Mouse (Mus musculus): Measurements from ENCODE around the gene Becn1. TPM values are rescaled to one million over a fixed set of nuclear protein-coding genes. Genes with fewer than 3 reads are reported as not detected.

Gene Becn1
- polyA plus RNA-seq, 1 experiment from 2014 or later: 203 TPM

GRCm38 (mm10) chr11:101246702-101247012 lies 55.4 kb downstream of the Becn1 start:
- DNase-seq (ENCODE audit: low read depth, low spot score): no peak
- no peak for ATAC-seq
- TF ChIP-seq CTCF (IDR thresholded peaks at IDR 0.05): no peak
- H3K27me3 ChIP-seq: no peaks in the 10 kb centered on the region
- ChIA-PET POLR2A (interaction anchor here (0.8 to 1.7 kb wide), 3 partner anchors 15 to 56 kb away, joined by 3 to 10 read pairs (median 4); no protein-coding TSS in a partner anchor), CTCF (interaction anchor here (0.7 to 1.9 kb wide), 6 partner anchors 10 to 56 kb away, joined by 3 to 8 read pairs (median 5); partner anchors contain the start of gene Becn1)
- in situ Hi-C loops (cut with MboI; ENCODE audit: low pct_unique_long_range_greater_than_20kb): no loop called here

DNA sequence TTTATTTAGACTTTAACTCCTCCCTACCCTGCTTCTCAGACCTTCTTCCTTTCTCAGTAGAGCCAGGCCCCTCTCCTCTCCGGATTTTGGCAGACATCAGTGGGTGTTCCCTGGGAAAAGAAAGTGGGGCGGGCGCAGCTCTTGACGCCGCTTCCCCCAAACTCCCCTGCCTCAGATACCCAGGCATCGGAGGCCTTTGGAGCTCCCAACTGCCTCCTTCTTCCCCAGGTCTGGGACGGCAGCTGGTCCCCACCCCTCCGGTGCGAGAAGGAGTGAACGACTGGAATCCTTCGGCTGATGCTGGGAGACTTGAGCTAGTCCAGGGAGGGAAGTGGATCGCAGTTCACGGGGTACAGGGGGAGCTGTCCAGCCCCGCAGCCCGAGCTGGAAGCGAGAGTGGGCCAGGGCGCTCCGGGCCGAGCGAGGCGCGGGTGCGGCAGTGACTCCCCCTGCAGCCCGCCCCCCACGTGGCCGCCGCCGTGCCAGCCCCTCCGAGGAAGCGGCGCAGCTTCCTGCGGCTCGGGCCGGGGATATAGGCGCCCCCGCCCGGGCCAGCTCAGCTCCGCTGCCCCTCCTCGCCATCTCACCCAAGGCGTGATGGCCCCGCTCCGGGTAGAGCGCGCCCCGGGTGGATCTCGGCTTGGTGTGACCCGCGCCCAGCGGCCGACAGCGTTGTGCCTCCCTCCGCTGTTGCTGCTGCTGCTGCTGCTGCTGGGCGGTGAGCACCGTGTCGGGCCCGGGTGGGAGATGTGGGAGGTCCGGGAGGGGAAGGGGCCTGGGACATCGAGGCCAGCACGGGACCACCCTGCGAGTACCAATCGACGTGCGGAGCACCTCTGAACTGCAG lies 56.0 kb downstream of the Becn1 start, which contains the start of gene Ramp2:
TSS of gene Ramp2 (plus strand) at position 174 of the 847 bp plus-strand sequence.
- in situ Hi-C loops (cut with MboI; ENCODE audit: low pct_unique_long_range_greater_than_20kb): no loop called here
- DNase-seq (ENCODE audit: low read depth, low spot score): no peak
- no peaks in the 10 kb centered on the region for H3K27me3 ChIP-seq
- CTCF ChIA-PET: interaction anchor here (0.7 to 1.9 kb wide), 8 partner anchors 9 to 56 kb away, joined by 3 to 8 read pairs (median 5); partner anchors contain the start of gene Becn1
- ATAC-seq: peak; percentile 17
- POLR2A ChIA-PET: interaction anchor here (0.6 to 1.7 kb wide), 3 partner anchors 14 to 102 kb away, joined by 3 to 10 read pairs (median 3); no protein-coding TSS in a partner anchor
- TF ChIP-seq CTCF (IDR thresholded peaks at IDR 0.05): peak; percentile 40

DNA sequence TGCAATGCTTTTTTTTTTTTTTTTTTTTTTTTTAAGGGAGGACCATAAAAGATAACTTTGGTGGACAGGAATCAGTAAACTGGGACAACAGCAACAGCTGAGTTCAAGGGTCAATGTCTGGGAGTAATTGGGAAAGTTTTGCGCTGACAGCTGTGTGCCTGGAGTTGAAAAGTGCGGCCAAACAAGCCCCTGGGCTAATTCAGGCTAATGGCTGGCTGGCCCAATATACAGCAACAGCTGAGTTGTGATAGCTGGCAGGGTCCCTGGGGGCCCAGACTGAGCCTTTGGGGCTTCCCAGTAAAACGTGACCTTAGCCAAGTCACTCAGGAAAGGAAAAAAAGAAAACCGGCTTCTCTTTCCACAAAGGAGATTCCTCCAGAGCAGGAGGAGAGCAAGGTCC lies 57.0 kb downstream of the Becn1 start:
- ATAC-seq: no peak
- ChIA-PET CTCF (interaction anchor here (1.0 to 1.9 kb wide), 6 partner anchors 8 to 45 kb away, joined by 3 to 8 read pairs (median 5); no protein-coding TSS in a partner anchor), POLR2A (no interaction called here)
- H3K27me3 ChIP-seq: no peaks in the 10 kb centered on the region
- DNase-seq (ENCODE audit: low read depth, low spot score): no peak
- no peak for TF ChIP-seq CTCF (IDR thresholded peaks at IDR 0.05)
- in situ Hi-C loops (cut with MboI; ENCODE audit: low pct_unique_long_range_greater_than_20kb): no loop called here

- TF ChIP-seq CTCF (IDR thresholded peaks at IDR 0.05): no peak
- no peak for DNase-seq (ENCODE audit: low read depth, low spot score)
- ChIA-PET CTCF (interaction anchor here (1.3 to 1.9 kb wide), 2 partner anchors 19 to 64 kb away, joined by 4 to 5 read pairs; partner anchors contain the start of gene Becn1), POLR2A (no interaction called here)
- no peak for ATAC-seq
- in situ Hi-C loops (cut with MboI; ENCODE audit: low pct_unique_long_range_greater_than_20kb): no loop called here
- H3K27me3 ChIP-seq: no peaks in the 10 kb centered on the region
Measured at GRCm38 (mm10) chr11:101238071-101238647, 63.9 kb downstream of the Becn1 start.

GRCm38 (mm10) chr11:101236782-101237181 lies 65.3 kb downstream of the Becn1 start:
- H3K27me3 ChIP-seq: no peaks in the 10 kb centered on the region
- ATAC-seq: no peak
- TF ChIP-seq CTCF (IDR thresholded peaks at IDR 0.05): no peak
- DNase-seq (ENCODE audit: low read depth, low spot score): no peak
- ChIA-PET POLR2A (interaction anchor here (0.7 kb wide), 1 partner anchor 253 kb away, joined by 3 read pairs; no protein-coding TSS in a partner anchor), CTCF (interaction anchor here (0.8 to 1.9 kb wide), 4 partner anchors 9 to 65 kb away, joined by 3 to 5 read pairs (median 4); partner anchors contain the start of genes Becn1 and Ramp2)
- in situ Hi-C loops (cut with MboI; ENCODE audit: low pct_unique_long_range_greater_than_20kb): no loop called here

Other genes starting within 250 kb of the Becn1 start
- gene Naglu, start 232.3 kb downstream of the Becn1 start, polyA plus RNA-seq (2021): 46.4 TPM
- 0.83 TPM for gene Hsd17b1, start 223.9 kb downstream of the Becn1 start, polyA plus RNA-seq (2021)
- gene Coasy, start 219.7 kb downstream of the Becn1 start, polyA plus RNA-seq (2021): 45.7 TPM
- 44.5 TPM for gene Mlx, start 215.0 kb downstream of the Becn1 start, polyA plus RNA-seq (2021)
- gene Psmc3ip, start 206.8 kb downstream of the Becn1 start, polyA plus RNA-seq (2021): 20.6 TPM
- 72.2 TPM for gene Retreg3, start 182.4 kb downstream of the Becn1 start, polyA plus RNA-seq (2021)
- 70.2 TPM for gene Tubg1, start 182.3 kb downstream of the Becn1 start, polyA plus RNA-seq (2021)
- 3.5 TPM for gene Tubg2, start 146.4 kb downstream of the Becn1 start, polyA plus RNA-seq (2021)
- 10.8 TPM for gene Cntnap1, start 131.8 kb downstream of the Becn1 start, polyA plus RNA-seq (2021)
- gene Plekhh3, start 130.9 kb downstream of the Becn1 start, polyA plus RNA-seq (2021): 33.3 TPM
- gene Ccr10, start 126.8 kb downstream of the Becn1 start, polyA plus RNA-seq (2021): 0.95 TPM
- gene Ezh1, start 75.8 kb downstream of the Becn1 start, polyA plus RNA-seq (2021): 52.0 TPM
- 27.3 TPM for gene Ramp2, start 56.3 kb downstream of the Becn1 start, polyA plus RNA-seq (2021)
- 104 TPM for gene Vps25, start 48.6 kb downstream of the Becn1 start, polyA plus RNA-seq (2021)
- gene Wnk4, start 41.7 kb downstream of the Becn1 start, polyA plus RNA-seq (2021): 53.9 TPM
- gene Cntd1, start 23.3 kb downstream of the Becn1 start, polyA plus RNA-seq (2021): 1.0 TPM
- gene Coa3, start 23.2 kb downstream of the Becn1 start, polyA plus RNA-seq (2021): 118 TPM
- 101 TPM for gene Psme3, start 13.9 kb upstream of the Becn1 start, polyA plus RNA-seq (2021)
- 2.3 TPM for gene Aoc2, start 22.8 kb upstream of the Becn1 start, polyA plus RNA-seq (2021)
- 0.04 TPM for gene Aoc3, start 28.3 kb upstream of the Becn1 start, polyA plus RNA-seq (2021)
- not detected for gene G6pc, start 65.3 kb upstream of the Becn1 start, polyA plus RNA-seq (2021)
- gene Aarsd1, start 115.3 kb upstream of the Becn1 start, polyA plus RNA-seq (2021): 47.2 TPM
- gene Gm27029, start 122.5 kb upstream of the Becn1 start, polyA plus RNA-seq (2021): 7.6 TPM
- gene Rundc1, start 122.8 kb upstream of the Becn1 start, polyA plus RNA-seq (2021): 26.1 TPM
- 28.1 TPM for gene Ptges3l, start 123.0 kb upstream of the Becn1 start, polyA plus RNA-seq (2021)
- gene Rpl27, start 140.0 kb upstream of the Becn1 start, polyA plus RNA-seq (2021): 391 TPM
- gene Ifi35, start 146.1 kb upstream of the Becn1 start, polyA plus RNA-seq (2021): 39.5 TPM
- 22.6 TPM for gene Rnd2, start 162.7 kb upstream of the Becn1 start, polyA plus RNA-seq (2021)
- 202 TPM for gene Vat1, start 163.9 kb upstream of the Becn1 start, polyA plus RNA-seq (2021)
- 9.4 TPM for gene Brca1, start 249.7 kb upstream of the Becn1 start, polyA plus RNA-seq (2021)
- 120 TPM for gene Nbr1, start 249.9 kb upstream of the Becn1 start, polyA plus RNA-seq (2021)